Mouse (Mus musculus): ENCODE measurements around the gene Larp4.

DNA sequence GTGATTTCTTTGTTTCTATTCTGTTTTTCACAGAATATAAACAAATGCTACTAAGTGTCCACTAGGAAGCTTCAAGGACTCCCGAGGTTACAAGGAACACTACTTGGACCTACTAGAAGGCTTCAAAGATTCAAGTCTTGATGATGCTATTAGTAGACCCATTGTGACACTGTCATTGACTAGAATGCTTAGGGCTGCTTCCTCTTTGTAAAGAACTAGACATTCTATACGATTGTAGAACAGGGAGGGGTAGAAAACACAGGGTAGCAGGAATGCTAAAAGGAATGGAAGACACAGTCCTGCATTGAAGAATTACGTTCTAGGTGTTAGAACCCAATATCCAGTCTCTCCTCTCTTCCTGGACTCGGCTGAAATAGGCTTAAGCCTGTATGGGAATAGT is 2.9 kb upstream of the Larp4 start, which contains the start of gene Fam186a:
- TF ChIP-seq ZC3H11A (IDR thresholded peaks at IDR 0.05; ENCODE audit: borderline replicate concordance, low read depth, low read length) (no peak), HCFC1 (IDR thresholded peaks at IDR 0.05; ENCODE audit: borderline replicate concordance, insufficient read depth, low read length) (no peak), MAFK (IDR thresholded peaks at IDR 0.05; ENCODE audit: insufficient read depth, low read depth, low read length) (no peak), CHD2 (IDR thresholded peaks at IDR 0.05; ENCODE audit: low read depth, low read length) (no peak)

All from ES-E14 (cell line).